Mouse (Mus musculus) gastrocnemius, postnatal 36 days (tissue): ENCODE results near the gene Qtrt2. TPM values are rescaled to one million over a fixed set of nuclear protein-coding genes. Genes with fewer than 3 reads are reported as not detected.

Experiments used
- DNase-seq, 2 experiments: peaks; one replicate each; pipeline ENCODE4 v3.0.0; 2022
- intact Hi-C: fragments of 180-260 bp; cut with DNase I; formaldehyde crosslinking; loops from one replicate; pipeline ENCODE4 v1.15.1; 2025
- total RNA-seq, 2 experiments: library from RNA; stranded (reverse); gene quantifications; 2 replicates each; pipeline ENCODE4 v1.2.3; 2021

Qtrt2 gene
- total RNA-seq, 2 experiments from 2014 or later: 8.4 to 10.8 TPM

DNA sequence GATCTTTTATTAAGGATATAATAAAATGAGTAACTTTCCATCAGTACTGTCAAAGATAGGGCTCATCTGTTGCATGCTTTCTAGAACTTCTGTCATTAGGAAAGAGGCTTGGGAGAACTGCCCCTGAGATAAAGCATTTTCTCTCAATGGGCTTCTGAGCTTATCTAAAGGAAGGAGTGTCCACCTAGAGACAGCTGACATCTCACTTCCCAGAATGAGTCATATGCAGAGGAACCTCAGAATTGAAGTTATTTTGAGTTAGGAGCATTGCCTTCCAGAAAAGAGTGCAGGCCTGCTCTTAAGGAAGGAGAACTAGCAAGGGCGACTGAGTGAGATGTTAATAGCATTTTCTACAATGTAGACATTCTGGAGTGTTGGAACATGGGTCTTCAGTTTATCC lies 85.4 kb downstream of the Qtrt2 start:
- DNase-seq: no peak
- intact Hi-C loops: no loop called here

DNA sequence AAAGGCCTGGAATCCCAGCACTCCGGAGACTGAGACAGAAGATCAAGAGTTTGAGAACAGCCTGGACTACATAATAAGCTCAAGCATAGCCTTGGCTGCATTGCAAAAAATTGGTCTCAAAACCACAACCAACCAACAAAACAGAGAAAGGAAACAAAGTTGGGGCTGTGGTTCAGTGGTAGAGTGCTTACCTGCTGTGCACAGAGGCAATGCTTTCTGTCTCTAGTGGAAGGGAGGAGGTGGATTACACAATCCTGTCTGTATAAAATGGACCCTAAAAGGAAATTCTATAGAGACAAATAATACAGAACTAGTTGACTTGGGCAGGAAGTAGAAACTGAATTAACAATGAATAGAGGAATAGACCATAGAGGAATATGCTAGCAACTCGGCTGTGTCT lies 94.7 kb downstream of the Qtrt2 start:
- intact Hi-C loops: no loop called here
- DNase-seq: no peak

DNA sequence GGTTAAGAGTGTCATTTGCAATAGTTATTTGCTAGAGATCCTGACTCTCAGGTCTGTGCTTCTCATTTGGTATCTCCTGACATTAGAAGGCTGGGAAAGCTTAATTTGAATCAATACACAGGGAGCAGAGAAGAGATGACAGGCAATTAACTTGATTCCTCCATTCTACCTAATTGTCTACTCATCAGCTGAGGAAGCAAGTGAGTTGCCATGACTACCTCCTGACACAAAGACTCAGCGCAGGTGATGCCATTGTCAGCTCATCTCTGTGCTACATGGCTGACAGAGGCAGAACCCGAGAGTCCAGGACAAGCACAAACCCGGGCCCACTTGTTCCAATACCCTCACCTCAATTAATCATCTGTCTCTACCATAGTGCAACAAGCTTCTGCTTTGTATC lies 99.1 kb downstream of the Qtrt2 start:
- DNase-seq: no peak
- intact Hi-C loops: no loop called here

DNA sequence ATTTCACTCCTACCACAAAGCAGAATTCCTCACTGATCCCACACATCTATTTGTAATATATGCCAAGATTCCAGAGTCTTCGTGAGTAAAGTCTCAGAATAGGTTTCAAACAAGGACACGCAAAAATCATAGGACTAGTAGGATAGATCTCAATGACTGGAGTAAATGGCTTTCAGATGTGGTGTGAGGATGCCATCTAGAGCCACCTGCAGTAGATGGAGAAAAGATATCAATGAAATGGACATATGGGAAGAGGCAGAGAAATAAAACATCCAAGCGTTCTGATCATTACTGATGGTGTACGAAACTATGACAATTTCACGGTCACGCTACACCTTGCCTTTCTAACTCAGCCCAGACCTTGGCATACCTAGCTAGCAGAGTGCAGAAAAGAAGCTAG lies 108.2 kb downstream of the Qtrt2 start:
- DNase-seq: no peak
- intact Hi-C loops: no loop called here

DNA sequence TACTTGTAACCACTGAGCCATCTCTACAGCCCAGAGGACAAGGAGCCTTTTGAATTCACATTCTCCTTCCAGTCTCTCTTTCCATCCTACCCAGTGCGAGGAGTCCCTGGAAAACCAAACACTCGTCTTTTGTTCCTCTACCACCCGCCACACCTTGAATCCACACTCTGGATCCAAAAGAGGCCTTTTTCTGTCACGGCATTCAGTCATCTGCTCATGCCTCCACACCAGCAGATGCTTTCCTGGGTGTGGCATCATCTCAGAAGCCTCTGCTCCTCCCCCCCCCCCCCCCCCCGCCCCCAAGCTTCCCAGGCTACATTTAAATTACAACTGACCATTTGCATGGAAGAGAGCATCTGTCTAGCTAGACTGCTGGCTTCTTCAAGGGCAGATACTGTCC lies 110.3 kb downstream of the Qtrt2 start:
- intact Hi-C loops: no loop called here
- no peak for DNase-seq

DNA sequence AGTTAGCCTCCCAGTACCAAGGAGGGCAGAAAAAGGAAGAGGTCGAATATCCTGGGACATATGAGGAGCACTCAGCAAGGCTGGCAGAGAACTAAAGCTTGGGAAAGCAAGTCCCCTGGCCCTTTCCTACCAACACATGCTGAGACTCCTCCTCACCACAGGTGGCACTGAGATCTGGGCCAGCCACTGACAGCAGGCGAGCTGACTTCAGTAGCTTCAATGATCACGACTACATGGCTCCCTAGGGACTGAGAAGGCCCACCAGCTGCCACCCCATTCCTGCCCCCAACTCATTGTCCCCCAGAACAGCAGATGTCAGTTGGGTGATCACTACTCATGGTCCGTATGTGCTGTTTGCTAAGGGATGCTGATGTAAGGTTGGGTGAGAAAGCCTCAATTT lies 112.0 kb downstream of the Qtrt2 start:
- no peak for DNase-seq
- intact Hi-C loops: no loop called here

Other genes starting within 250 kb of the Qtrt2 start
- gene Drd3, start 172.8 kb downstream of the Qtrt2 start, total RNA-seq: not detected
- gene Ccdc191, start 37.0 kb downstream of the Qtrt2 start, total RNA-seq: 1 to 10 TPM; 1.9 to 2.0 TPM
- gene Zdhhc23, start 53.0 kb upstream of the Qtrt2 start, total RNA-seq: 10 to 100 TPM in 1 of 2 experiments, 1 to 10 TPM in 1; 7.5 to 10.9 TPM
- gene Gramd1c, start 136.5 kb upstream of the Qtrt2 start, total RNA-seq: under 1 TPM; 0.20 to 0.38 TPM
- gene Atp6v1a, start 212.9 kb upstream of the Qtrt2 start, total RNA-seq: 10 to 100 TPM; 20.5 to 21.6 TPM
- 100 to 1,000 TPM; 161 to 167 TPM for gene Naa50, start 213.0 kb upstream of the Qtrt2 start, total RNA-seq
- 10 to 100 TPM; 33.2 to 35.6 TPM for gene Usf3, start 246.4 kb upstream of the Qtrt2 start, total RNA-seq